Mouse (Mus musculus): Measurements from ENCODE around the gene Gngt1. TPM values are rescaled to one million over a fixed set of nuclear protein-coding genes. Genes with fewer than 3 reads are reported as not detected.

The Gngt1 gene
- not detected in 2 replicates for polyA plus RNA-seq (2012; rRNA removed)
- polyA plus RNA-seq (2014; fragmentation: Nextera tagmentation; extraction: Ambion mirVana): not detected in 2 replicates

- H3K4me2 ChIP-seq (replicated peaks; ENCODE audit: low read depth, low read length, severe bottlenecking): no peak within 1 kb of the TSS
- H3K9me3 ChIP-seq (ENCODE audit: control insufficient read depth, low read length): no peaks in the 10 kb centered on the region
- H3K36me3 ChIP-seq (ENCODE audit: control insufficient read depth, insufficient read depth, low read length): no peaks in the 10 kb centered on the region
- ATAC-seq (ENCODE audit: low FRiP score, low read depth): no peak
- 70% methylated on average over 6 of the region's 6 CpGs for WGBS
- no peaks in the 10 kb centered on the region for H3K27me3 ChIP-seq (ENCODE audit: control insufficient read depth, insufficient read depth, low read length)
- no peak within 1 kb of the TSS for H3K27ac ChIP-seq (replicated peaks; ENCODE audit: low read depth, low read length)
- no peak within 1 kb of the TSS for H3K9ac ChIP-seq (ENCODE audit: low read depth, low read length, severe bottlenecking)
- no peak within 1 kb of the TSS for H3K4me3 ChIP-seq (replicated peaks; ENCODE audit: low read length)
- TF ChIP-seq POLR2A (IDR thresholded peaks at IDR 0.05; ENCODE audit: borderline replicate concordance, extremely low read depth, insufficient read depth, insufficient read length): no peak
- no peak for DNase-seq (ENCODE audit: low spot score)
- peaks cover 5% of the 10 kb centered on the region; the same call in 1 of the 2 replicates for H3K4me1 ChIP-seq (ENCODE audit: control insufficient read depth, insufficient read depth, low read length)
These were observed at the start of gene Gngt1 for GRCm38 (mm10) chr6:3993492-3993891. Gngt1 (plus strand) TSS chr6:3993792.

- TF ChIP-seq POLR2A (IDR thresholded peaks at IDR 0.05; ENCODE audit: borderline replicate concordance, extremely low read depth, insufficient read depth, insufficient read length): no peak
- no peak for ATAC-seq (ENCODE audit: low FRiP score, low read depth)
- 48% methylated on average over 4 of the region's 4 CpGs for WGBS
- Histone ChIP-seq H3K27ac (replicated peaks; ENCODE audit: low read depth, low read length) (no peak overlapping the region), H3K4me1 (ENCODE audit: control insufficient read depth, insufficient read depth, low read length) (no peaks in the 10 kb centered on the region), H3K36me3 (ENCODE audit: control insufficient read depth, insufficient read depth, low read length) (no peaks in the 10 kb centered on the region), H3K4me2 (replicated peaks; ENCODE audit: low read depth, low read length, severe bottlenecking) (no peak overlapping the region), H3K27me3 (ENCODE audit: control insufficient read depth, insufficient read depth, low read length) (no peaks in the 10 kb centered on the region), H3K4me3 (replicated peaks; ENCODE audit: low read length) (no peak overlapping the region), H3K9ac (ENCODE audit: low read depth, low read length, severe bottlenecking) (no peak overlapping the region), H3K9me3 (ENCODE audit: control insufficient read depth, low read length) (no peaks in the 10 kb centered on the region)
- DNase-seq (ENCODE audit: low spot score): no peak
These were observed 38.6 kb upstream of the Gngt1 start for GRCm38 (mm10) chr6:3954969-3955368.

- no peak for DNase-seq (ENCODE audit: low spot score)
- Histone ChIP-seq H3K36me3 (ENCODE audit: control insufficient read depth, insufficient read depth, low read length) (no peaks in the 10 kb centered on the region), H3K4me3 (replicated peaks; ENCODE audit: low read length) (peak overlapping the region; percentile 24), H3K27ac (replicated peaks; ENCODE audit: low read depth, low read length) (no peak overlapping the region), H3K4me1 (ENCODE audit: control insufficient read depth, insufficient read depth, low read length) (no peaks in the 10 kb centered on the region), H3K4me2 (replicated peaks; ENCODE audit: low read depth, low read length, severe bottlenecking) (peak overlapping the region; percentile 44), H3K27me3 (ENCODE audit: control insufficient read depth, insufficient read depth, low read length) (no peaks in the 10 kb centered on the region), H3K9ac (ENCODE audit: low read depth, low read length, severe bottlenecking) (peak overlapping the region; percentile 26; the same call in 1 of the 2 replicates), H3K9me3 (ENCODE audit: control insufficient read depth, low read length) (no peaks in the 10 kb centered on the region)
- 22% methylated on average over 31 of the region's 31 CpGs for WGBS
- no peak for ATAC-seq (ENCODE audit: low FRiP score, low read depth)
- TF ChIP-seq POLR2A (IDR thresholded peaks at IDR 0.05; ENCODE audit: borderline replicate concordance, extremely low read depth, insufficient read depth, insufficient read length): no peak
These were observed 25.6 kb upstream of the Gngt1 start for GRCm38 (mm10) chr6:3967676-3968626.

GRCm38 (mm10) chr6:3973679-3974078 lies 19.9 kb upstream of the Gngt1 start:
- Histone ChIP-seq H3K9me3 (ENCODE audit: control insufficient read depth, low read length) (no peaks in the 10 kb centered on the region), H3K4me2 (replicated peaks; ENCODE audit: low read depth, low read length, severe bottlenecking) (no peak overlapping the region), H3K4me3 (replicated peaks; ENCODE audit: low read length) (no peak overlapping the region), H3K9ac (ENCODE audit: low read depth, low read length, severe bottlenecking) (no peak overlapping the region), H3K36me3 (ENCODE audit: control insufficient read depth, insufficient read depth, low read length) (no peaks in the 10 kb centered on the region), H3K27me3 (ENCODE audit: control insufficient read depth, insufficient read depth, low read length) (no peaks in the 10 kb centered on the region), H3K4me1 (ENCODE audit: control insufficient read depth, insufficient read depth, low read length) (no peaks in the 10 kb centered on the region), H3K27ac (replicated peaks; ENCODE audit: low read depth, low read length) (no peak overlapping the region)
- WGBS: 78% methylated on average over 1 of the region's 1 CpGs
- DNase-seq (ENCODE audit: low spot score): no peak
- no peak for TF ChIP-seq POLR2A (IDR thresholded peaks at IDR 0.05; ENCODE audit: borderline replicate concordance, extremely low read depth, insufficient read depth, insufficient read length)
- ATAC-seq (ENCODE audit: low FRiP score, low read depth): no peak

GRCm38 (mm10) chr6:3982661-3983284 lies 10.8 kb upstream of the Gngt1 start:
- Histone ChIP-seq H3K4me3 (replicated peaks; ENCODE audit: low read length) (no peak overlapping the region), H3K4me2 (replicated peaks; ENCODE audit: low read depth, low read length, severe bottlenecking) (no peak overlapping the region), H3K9me3 (ENCODE audit: control insufficient read depth, low read length) (no peaks in the 10 kb centered on the region), H3K27ac (replicated peaks; ENCODE audit: low read depth, low read length) (no peak overlapping the region), H3K27me3 (ENCODE audit: control insufficient read depth, insufficient read depth, low read length) (no peaks in the 10 kb centered on the region), H3K9ac (ENCODE audit: low read depth, low read length, severe bottlenecking) (no peak overlapping the region), H3K36me3 (ENCODE audit: control insufficient read depth, insufficient read depth, low read length) (no peaks in the 10 kb centered on the region), H3K4me1 (ENCODE audit: control insufficient read depth, insufficient read depth, low read length) (no peaks in the 10 kb centered on the region)
- no peak for ATAC-seq (ENCODE audit: low FRiP score, low read depth)
- no peak for DNase-seq (ENCODE audit: low spot score)
- WGBS: 74% methylated on average over 5 of the region's 5 CpGs
- no peak for TF ChIP-seq POLR2A (IDR thresholded peaks at IDR 0.05; ENCODE audit: borderline replicate concordance, extremely low read depth, insufficient read depth, insufficient read length)

All from limb, embryonic 14.5 days (tissue).